Mouse (Mus musculus): ENCODE results near the gene Cep72.
"Not testable (repeated sequence)": the region's sequence is repeated elsewhere in the genome, so short reads cannot be mapped to it uniquely, and the experiment has no call there.

Cep72 gene

GRCm38 (mm10) chr13:74061613-74062377, at the start of gene Cep72:
Gene Cep72, minus strand, starts transcription at chr13:74062299.
- DNase-seq, result peak; percentile 98

- no peak for DNase-seq
Observed at GRCm38 (mm10) chr13:74107410-74107809, 45.3 kb upstream of the Cep72 start.

- no peak for DNase-seq
Observed at GRCm38 (mm10) chr13:74104417-74104816, 42.3 kb upstream of the Cep72 start.

DNA sequence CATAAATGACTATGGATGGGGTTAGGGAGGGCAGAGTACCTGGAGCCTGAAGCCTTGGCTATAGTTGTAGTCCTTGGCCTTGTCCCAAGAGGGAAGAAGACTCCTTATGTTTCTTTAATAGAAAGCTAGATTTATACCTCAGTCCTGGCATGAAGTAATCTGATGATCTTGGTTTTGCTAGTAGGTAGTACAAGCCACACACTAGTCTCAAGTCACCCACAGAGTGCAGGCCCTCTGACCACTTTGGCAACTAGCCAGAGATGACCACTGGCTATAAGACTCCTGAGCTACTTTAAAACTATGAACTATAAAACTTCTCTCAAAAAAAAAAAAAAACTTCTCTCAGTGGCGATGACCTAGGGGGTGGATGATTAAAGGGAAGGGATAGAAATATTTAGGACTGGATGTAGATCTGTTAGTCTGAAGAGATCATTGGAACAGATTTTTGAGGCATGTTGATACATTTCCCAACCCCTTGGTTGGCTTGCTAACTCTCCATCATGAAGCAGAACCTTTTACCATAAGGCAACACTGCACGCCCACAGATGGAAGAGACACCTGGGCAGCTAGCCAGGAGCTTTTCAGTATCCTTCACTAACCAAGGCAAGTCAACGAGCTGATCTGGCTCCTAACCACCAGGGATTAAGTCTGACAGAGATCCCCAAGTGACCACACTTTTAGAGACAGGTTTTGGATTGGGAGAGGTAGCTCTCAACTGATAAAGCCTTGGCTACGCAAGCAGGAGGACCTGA, 40.9 kb upstream of the Cep72 start:
- no peak for DNase-seq

- no peak for DNase-seq
Observed at GRCm38 (mm10) chr13:74102108-74102830, 40.2 kb upstream of the Cep72 start.

DNA sequence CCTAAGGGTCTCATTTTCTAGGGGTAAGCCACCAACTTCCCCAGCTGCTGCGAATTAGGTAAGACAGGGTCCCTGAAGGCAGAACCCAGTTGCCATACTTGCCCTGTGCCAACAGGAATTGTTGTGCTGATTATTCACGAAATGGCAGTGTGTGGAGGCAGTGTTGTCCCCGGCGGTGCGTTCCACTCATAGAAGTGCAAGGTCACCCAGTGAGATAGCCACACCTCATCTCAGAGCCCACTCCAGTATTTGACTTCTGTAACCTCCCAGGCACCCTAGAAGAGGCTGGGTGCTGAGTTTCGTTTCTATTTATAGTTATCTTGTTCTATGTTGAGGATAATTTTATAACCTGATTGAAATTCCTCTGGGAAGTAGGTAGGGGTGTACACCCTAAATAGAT, 36.8 kb upstream of the Cep72 start:
- DNase-seq, result no peak

DNA sequence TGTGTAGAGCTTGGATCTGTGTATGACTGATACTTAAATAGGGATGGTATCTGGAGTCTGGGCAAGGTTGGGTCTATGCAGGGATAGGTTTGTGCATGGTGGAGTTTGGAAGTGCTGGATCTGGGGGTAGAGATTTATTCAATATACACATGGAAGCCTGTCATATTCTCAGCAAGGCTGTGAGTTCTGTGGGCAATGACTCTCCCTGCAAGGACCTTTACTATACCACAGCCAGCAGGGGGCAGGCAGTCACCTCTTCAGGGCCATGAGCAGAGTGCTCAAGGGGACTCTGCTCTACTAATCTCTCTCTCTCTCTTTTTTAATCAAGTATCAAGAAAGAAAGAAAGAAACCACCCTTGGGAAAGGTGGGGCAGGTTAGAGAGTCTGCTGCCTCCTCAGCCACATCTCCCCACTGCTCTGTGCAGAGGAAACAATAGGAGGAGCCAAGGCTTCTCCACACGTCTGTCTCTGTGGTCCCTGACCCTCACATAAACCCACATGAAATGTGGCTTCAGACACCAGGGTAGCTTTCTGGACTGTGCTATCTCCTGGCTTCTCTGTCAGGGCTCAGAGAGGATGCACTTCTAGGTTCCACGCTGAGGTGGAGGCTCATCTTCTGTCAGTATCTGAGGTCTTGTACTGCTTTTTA, 34.7 kb upstream of the Cep72 start:
- DNase-seq, result peak; percentile 78

- no peak for DNase-seq
Observed at GRCm38 (mm10) chr13:74095936-74096335, 33.8 kb upstream of the Cep72 start.

GRCm38 (mm10) chr13:74090265-74090664, 28.2 kb upstream of the Cep72 start:
- DNase-seq, result no peak

DNA sequence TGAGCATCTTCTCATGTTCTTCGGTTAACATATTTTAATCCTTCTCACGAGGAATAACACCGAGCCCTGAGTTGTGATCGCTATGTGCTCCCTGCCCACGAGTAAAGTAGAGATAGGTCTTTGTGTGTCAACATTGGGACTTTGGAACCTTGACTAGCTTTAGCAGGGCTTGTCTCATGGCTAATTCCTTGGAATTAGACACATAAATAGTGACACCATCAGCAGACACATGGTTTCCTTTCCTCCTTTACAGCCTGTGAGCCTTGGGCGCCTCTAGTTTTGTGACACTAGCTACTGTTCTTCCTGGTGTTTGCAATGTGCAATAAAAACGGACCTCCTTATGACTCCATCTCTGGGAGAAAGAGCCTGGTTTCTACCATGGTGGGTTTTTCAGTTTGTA, 11.3 kb upstream of the Cep72 start:
- no peak for DNase-seq

DNA sequence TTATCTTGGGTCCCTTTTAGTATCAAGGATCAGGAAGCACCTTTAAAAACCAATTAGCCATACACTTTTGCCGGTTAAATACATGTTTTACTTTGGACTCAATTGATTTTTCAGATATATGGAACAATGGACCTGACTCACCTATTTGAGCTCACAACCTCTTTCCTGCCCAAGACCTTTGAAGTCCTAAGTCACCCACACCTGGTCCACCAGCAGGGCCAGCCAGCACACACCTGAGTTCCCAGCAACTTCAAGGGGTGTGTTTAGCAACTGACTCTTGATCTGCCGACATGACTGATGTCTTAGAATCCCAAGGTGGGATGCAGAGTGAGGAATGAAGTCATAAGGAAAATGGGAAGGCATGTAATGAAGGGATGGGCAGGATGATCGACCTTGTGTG, 9.6 kb upstream of the Cep72 start:
- DNase-seq, result no peak

- DNase-seq, result not testable (repeated sequence)
Observed at GRCm38 (mm10) chr13:74071244-74071643, 9.1 kb upstream of the Cep72 start.

DNA sequence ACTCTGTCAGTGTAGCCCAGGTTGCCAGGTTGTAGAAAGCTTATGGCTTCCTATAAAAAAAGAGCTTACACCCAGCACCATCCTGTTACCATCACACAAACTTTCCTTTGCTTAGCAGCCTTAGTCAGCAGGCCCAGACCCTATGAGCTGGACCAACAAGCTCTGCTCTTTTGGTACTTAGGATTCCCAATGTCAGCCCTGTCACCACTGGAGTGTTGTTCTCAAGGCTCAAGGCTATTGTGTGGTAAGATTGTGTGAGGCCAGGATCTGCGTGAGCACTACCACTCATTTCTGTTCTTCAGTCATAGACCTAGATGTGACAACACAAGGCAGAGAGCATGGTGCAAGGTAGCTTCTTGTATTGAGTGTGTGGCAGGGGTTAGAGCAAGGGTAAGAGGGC, 4.5 kb upstream of the Cep72 start:
- no peak for DNase-seq

GRCm38 (mm10) chr13:74063340-74064050, 1.4 kb upstream of the Cep72 start:
- DNase-seq, result no peak

GRCm38 (mm10) chr13:74062378-74063128, 454 bp upstream of the Cep72 start:
- no peak for DNase-seq

GRCm38 (mm10) chr13:74058081-74058480, 4.0 kb downstream of the Cep72 start:
- DNase-seq, result no peak

GRCm38 (mm10) chr13:74056194-74056593, 5.9 kb downstream of the Cep72 start:
- DNase-seq, result no peak

GRCm38 (mm10) chr13:74039926-74040325, 22.2 kb downstream of the Cep72 start:
- DNase-seq, result no peak

GRCm38 (mm10) chr13:74035776-74036175, 26.3 kb downstream of the Cep72 start:
- DNase-seq, result no peak

DNA sequence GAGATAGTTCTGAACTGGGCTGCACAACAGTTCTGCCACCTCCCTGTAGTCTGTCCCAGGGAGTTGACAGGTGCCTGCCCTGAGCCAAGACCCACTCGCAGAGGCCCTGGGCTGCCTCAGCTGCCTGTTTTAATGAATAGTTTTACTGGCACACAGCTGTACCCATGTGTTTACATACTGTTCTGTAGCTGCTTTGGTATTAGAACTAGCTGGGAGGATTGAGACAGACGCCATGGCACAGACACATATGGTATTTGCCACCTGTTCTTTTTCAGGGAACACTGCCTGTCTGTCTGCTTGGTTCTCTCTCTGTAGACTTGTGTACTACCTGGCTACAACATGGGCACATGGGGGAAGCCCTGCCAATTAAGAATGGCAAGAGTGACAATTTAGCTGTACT, 27.3 kb downstream of the Cep72 start:
- no peak for DNase-seq

DNA sequence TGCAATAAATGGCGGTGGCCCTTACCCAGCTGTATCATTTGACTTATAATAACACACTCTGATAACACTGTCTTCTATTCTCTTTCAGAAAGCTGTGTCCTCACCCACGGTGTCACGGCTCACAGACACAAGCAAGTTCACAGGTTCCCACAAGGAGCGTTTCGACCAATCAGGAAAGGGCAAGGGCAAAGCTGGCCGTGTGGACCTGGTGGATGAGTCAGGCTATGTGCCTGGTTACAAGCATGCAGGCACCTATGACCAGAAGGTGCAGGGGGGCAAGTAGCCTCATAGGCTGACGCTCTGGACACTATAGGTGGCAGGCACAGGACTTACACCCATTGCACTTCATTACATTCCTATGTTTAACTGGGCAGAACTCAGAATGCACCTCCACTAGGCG, 31.0 kb downstream of the Cep72 start:
- no peak for DNase-seq

GRCm38 (mm10) chr13:74030691-74031090, 31.4 kb downstream of the Cep72 start:
- no peak for DNase-seq
